Mouse (Mus musculus): ENCODE results near the gene Frat1.

- TF ChIP-seq EP300 (IDR thresholded peaks at IDR 0.05; ENCODE audit: insufficient read depth, low read depth, low read length) (no peak), CTCF (IDR thresholded peaks at IDR 0.05) (no peak)
These were observed 11.5 kb downstream of the Frat1 start for GRCm38 (mm10) chr19:41841105-41841750.

Data from heart, adult 2 months (tissue).